Mouse (Mus musculus) right cerebral cortex, postnatal 10 days (tissue): ENCODE data around the gene Gm20823.
"Not testable (repeated sequence)": the region's sequence is repeated elsewhere in the genome, so short reads cannot be mapped to it uniquely, and the experiment has no call there.

Experiments
- DNase-seq, 2 experiments: peaks; one replicate each; pipeline ENCODE4 v3.0.0; 2021; ENCODE audit warnings: low spot score in 2 of 2

The Gm20823 gene

DNA sequence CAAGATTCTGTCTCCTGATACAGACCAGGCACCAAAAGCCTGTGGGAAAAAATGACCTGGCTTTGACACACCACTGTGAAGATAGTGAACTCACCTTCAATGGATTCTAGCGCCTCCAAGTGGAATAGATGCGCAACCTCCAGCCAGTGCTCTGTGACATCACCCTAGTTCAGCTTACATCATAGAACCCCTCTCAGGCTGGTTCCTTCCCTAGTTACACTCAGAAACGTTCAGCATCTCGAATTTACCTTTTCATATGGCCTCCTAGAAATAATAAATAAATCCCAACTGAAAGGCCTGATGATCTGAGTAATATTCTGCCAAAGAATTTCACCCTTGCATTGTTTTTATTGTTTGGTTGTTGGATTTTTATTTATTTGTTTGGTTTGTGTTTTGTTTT, at the start of gene Gm20823:
TSS of gene Gm20823 (minus strand) at position 101 of the 400 bp plus-strand sequence.
- not testable (repeated sequence) for DNase-seq
